Mouse (Mus musculus) forebrain, embryonic 16.5 days (tissue): ENCODE measurements around the gene Epor. TPM values are rescaled to one million over a fixed set of nuclear protein-coding genes. Genes with fewer than 3 reads are reported as not detected.

Source experiments
- ATAC-seq: fragments of 200-750 bp; cut with Nextera tagmentation; 2 replicates; pipeline ENCODE4 v1.8.0; 2017; ENCODE audit warnings: mild to moderate bottlenecking, moderate library complexity
- H3K27ac ChIP-seq: fragments of 300-500 bp; sonication (generic); 2 replicates; pipeline ENCODE4 v1.5.1; 2014; ENCODE audit warnings: low read length, control low read depth
- H3K27me3 ChIP-seq: fragments of 300-500 bp; sonication (generic); replicated peaks from 2 replicates; pipeline ENCODE4 v1.6.1; 2014; ENCODE audit warnings: low read length; ENCODE audit not compliant: control insufficient read depth, insufficient read depth
- H3K36me3 ChIP-seq: fragments of 300-500 bp; sonication (generic); 2 replicates; pipeline ENCODE4 v1.6.1; 2014; ENCODE audit not compliant: control insufficient read depth, insufficient read depth
- H3K4me1 ChIP-seq: fragments of 300-500 bp; sonication (generic); replicated peaks from 2 replicates; pipeline ENCODE4 v1.6.1; 2014; ENCODE audit warnings: low read length; ENCODE audit not compliant: control insufficient read depth, insufficient read depth
- H3K4me2 ChIP-seq: fragments of 300-500 bp; sonication (generic); 2 replicates; pipeline ENCODE4 v1.6.1; 2014; ENCODE audit warnings: mild to moderate bottlenecking, low read length, control low read depth
- H3K4me3 ChIP-seq: fragments of 300-500 bp; sonication (generic); replicated peaks from 2 replicates; pipeline ENCODE4 v1.5.1; 2014; ENCODE audit warnings: mild to moderate bottlenecking, low read length, control low read depth
- H3K9ac ChIP-seq: fragments of 300-500 bp; sonication (generic); replicated peaks from 2 replicates; pipeline ENCODE4 v1.6.1; 2014; ENCODE audit warnings: low read depth, low read length, control low read depth
- H3K9me3 ChIP-seq: fragments of 300-500 bp; sonication (generic); 2 replicates; pipeline ENCODE4 v1.6.1; 2016; ENCODE audit warnings: low read length; ENCODE audit not compliant: control insufficient read depth
- WGBS: fragments of 180-500 bp; shearing (Covaris S2); extraction: QIAGEN DNeasy Blood & Tissue Kit; methylation state at CpG from one replicate; pipeline ENCODE4 v1.1.7; 2014; 5-methylcytosine and 5-hydroxymethylcytosine counted together
- polyA plus RNA-seq: library from polyadenylated mRNA; unstranded; fragments of >200 nt; fragmentation: Nextera tagmentation; extraction: Ambion mirVana; gene quantifications from 2 replicates; pipeline ENCODE4 v1.2.1, GENCODE M21; 2015

The Epor gene
- polyA plus RNA-seq, 1 experiment from 2014 or later, result 1.6 TPM

- no peak overlapping the region for H3K9ac ChIP-seq
- H3K4me3 ChIP-seq, result no peak overlapping the region
- H3K27me3 ChIP-seq, result peaks cover 33% of the 10 kb centered on the region
- ATAC-seq, result no peak
- no peaks in the 10 kb centered on the region for H3K36me3 ChIP-seq
- H3K4me1 ChIP-seq, result peaks cover 21% of the 10 kb centered on the region
- no peak overlapping the region for H3K27ac ChIP-seq
- WGBS, result 80% methylated on average over 4 of the region's 4 CpGs
- H3K9me3 ChIP-seq, result no peaks in the 10 kb centered on the region
- no peak overlapping the region for H3K4me2 ChIP-seq
Measured at GRCm38 (mm10) chr9:21992227-21992626, 28.9 kb upstream of the Epor start.

GRCm38 (mm10) chr9:21989230-21990110, 26.2 kb upstream of the Epor start, which contains the start of gene Rgl3:
Gene Rgl3, minus strand, starts transcription at chr9:21989446.
- under 1% methylated on average over 42 of the region's 42 CpGs for WGBS
- no peaks in the 10 kb centered on the region for H3K9me3 ChIP-seq
- H3K36me3 ChIP-seq, result no peaks in the 10 kb centered on the region
- H3K9ac ChIP-seq, result peak within 1 kb of the TSS; percentile 44
- H3K4me2 ChIP-seq, result peak within 1 kb of the TSS; percentile 55
- ATAC-seq, result peak; percentile 26; the same call in 1 of the 2 replicates
- peaks cover 21% of the 10 kb centered on the region for H3K4me1 ChIP-seq
- peak within 1 kb of the TSS; percentile 36 for H3K4me3 ChIP-seq
- H3K27ac ChIP-seq, result no peak within 1 kb of the TSS
- H3K27me3 ChIP-seq, result peaks cover 42% of the 10 kb centered on the region

DNA sequence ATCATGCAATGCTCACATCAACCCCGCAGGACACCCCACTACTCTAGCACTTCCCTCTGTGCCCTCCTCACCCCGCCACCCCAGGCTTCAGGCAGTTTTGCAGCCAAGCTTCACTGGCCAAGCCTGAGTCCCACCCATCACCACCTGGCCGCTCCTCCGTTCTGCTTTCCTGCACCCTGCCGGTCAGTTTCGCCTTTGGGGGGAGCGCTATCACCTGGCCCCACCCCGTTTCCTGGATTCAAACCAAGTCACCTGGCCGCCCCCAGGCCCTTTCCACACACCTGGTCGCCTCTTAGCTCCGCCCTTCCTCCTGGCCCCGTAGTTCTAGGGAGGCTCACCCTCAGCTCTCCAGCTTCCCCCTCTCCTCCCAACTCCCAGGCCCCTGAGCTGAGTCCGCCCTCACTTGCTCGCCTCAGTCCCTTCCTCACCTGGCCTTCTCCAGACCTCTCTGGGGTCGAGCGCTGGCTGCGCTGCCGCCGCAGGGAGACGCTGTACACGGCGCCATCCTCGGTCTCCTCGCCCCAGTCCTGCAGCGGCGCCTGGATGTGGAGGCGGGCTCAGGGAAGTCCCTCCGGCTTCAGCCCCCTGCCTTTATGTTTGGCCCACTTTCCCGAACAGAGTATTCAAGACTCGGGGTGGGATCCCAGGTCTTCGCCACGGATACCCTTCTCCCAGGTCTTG, 25.3 kb upstream of the Epor start:
- Histone ChIP-seq H3K4me2 (peak overlapping the region; percentile 55), H3K4me3 (peak overlapping the region; percentile 36), H3K36me3 (no peaks in the 10 kb centered on the region), H3K4me1 (peaks cover 21% of the 10 kb centered on the region), H3K9me3 (no peaks in the 10 kb centered on the region), H3K27me3 (peaks cover 42% of the 10 kb centered on the region), H3K27ac (no peak overlapping the region), H3K9ac (peak overlapping the region; percentile 44)
- ATAC-seq, result peak; percentile 34; the same call in 1 of the 2 replicates
- WGBS, result under 1% methylated on average over 32 of the region's 32 CpGs

DNA sequence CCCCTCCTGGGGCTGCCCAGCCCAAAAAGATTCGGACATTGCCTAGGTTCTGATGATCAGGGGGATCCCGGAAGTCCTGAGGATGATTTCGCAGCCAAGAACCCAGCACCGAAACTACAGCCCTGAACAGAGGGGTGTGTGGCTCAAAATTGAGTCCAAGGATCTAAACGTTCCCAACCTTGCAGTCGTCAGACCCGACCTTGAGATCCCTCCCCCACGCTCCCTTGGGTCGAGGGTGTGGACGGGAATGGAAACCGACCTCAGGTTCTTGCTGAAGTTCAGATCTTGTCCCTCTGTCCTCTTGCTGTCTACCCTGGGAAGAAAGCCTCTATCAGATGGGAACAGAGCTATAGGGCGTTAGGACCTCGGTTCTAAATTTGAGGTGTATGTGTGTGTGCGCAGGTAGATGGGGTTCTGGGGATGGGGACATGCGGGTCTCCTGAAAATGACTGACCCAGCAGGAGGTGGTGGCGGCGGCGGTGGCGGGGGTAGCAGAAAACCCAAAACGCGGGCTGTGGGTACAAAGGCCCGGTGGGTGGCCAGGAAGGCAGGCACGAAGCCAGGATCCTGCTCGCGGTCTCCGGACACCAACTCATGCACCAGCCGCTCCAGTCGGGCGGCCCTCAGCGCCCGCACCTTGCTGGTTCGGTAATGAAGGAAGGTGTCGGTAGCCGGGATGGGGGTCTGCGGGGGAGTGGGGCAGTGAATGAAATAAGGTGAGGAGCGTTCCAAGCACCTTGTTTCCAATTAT, 24.5 kb upstream of the Epor start:
- no peaks in the 10 kb centered on the region for H3K36me3 ChIP-seq
- H3K27ac ChIP-seq, result no peak overlapping the region
- H3K4me2 ChIP-seq, result peak overlapping the region; percentile 55
- peaks cover 42% of the 10 kb centered on the region for H3K27me3 ChIP-seq
- WGBS, result 9% methylated on average over 36 of the region's 36 CpGs
- H3K9ac ChIP-seq, result no peak overlapping the region
- no peak overlapping the region for H3K4me3 ChIP-seq
- no peak for ATAC-seq
- no peaks in the 10 kb centered on the region for H3K9me3 ChIP-seq
- H3K4me1 ChIP-seq, result peaks cover 21% of the 10 kb centered on the region

DNA sequence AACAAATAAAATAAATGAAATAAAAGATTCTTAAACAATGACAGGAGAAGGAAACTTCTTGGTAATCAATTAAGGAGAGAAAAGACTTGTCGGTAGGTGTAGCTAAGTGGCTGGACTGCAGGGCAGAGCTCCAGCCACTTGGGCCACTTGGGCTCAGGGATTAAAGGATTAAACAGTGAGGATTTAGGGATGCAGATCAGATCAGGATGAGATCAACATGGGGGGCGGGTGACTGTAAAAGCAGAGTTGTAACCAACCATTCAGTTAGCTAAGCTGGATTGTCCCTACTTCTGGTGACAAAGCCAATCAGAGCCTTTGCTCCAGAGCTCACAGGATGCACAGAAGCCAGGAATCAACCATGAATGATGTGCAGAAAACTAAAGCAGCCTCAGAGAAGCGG, 20.6 kb upstream of the Epor start:
- ATAC-seq, result no peak
- Histone ChIP-seq H3K36me3 (no peaks in the 10 kb centered on the region), H3K4me2 (no peak overlapping the region), H3K4me1 (peaks cover 11% of the 10 kb centered on the region), H3K9me3 (no peaks in the 10 kb centered on the region), H3K27ac (no peak overlapping the region), H3K27me3 (peaks cover 22% of the 10 kb centered on the region), H3K9ac (no peak overlapping the region), H3K4me3 (no peak overlapping the region)
- 6% methylated on average over 3 of the region's 3 CpGs for WGBS

- no peak overlapping the region for H3K4me2 ChIP-seq
- 93% methylated on average over 4 of the region's 4 CpGs for WGBS
- no peaks in the 10 kb centered on the region for H3K9me3 ChIP-seq
- no peaks in the 10 kb centered on the region for H3K27me3 ChIP-seq
- no peaks in the 10 kb centered on the region for H3K36me3 ChIP-seq
- no peak overlapping the region for H3K4me3 ChIP-seq
- no peak overlapping the region for H3K27ac ChIP-seq
- no peak overlapping the region for H3K9ac ChIP-seq
- H3K4me1 ChIP-seq, result peaks cover 7% of the 10 kb centered on the region; the same call in 1 of the 2 replicates
- ATAC-seq, result no peak
Measured at GRCm38 (mm10) chr9:21978398-21979128, 15.3 kb upstream of the Epor start.

DNA sequence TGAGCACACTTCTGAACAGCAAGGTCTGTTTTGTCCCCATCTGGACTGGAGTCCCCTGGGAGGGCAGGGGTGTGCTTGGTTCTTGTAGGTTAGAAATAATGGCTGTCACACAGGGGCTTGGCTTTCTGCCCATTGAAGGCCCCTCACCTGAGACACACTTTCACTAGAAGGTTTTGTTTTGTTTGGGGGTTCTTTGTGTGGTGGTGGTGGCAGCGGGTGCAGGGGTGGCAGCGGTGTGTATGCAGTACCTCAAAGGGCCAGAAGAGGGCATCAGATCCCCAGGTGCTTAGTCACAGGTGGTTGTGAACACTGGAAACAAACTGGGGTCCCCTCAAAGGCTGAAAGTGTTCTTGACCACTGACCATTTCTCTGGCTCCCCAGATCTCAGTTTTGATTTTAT, 14.7 kb upstream of the Epor start:
- WGBS, result 26% methylated on average over 2 of the region's 2 CpGs
- H3K4me1 ChIP-seq, result peaks cover 7% of the 10 kb centered on the region; the same call in 1 of the 2 replicates
- no peak overlapping the region for H3K4me2 ChIP-seq
- H3K4me3 ChIP-seq, result no peak overlapping the region
- no peak overlapping the region for H3K9ac ChIP-seq
- H3K27ac ChIP-seq, result no peak overlapping the region
- no peak for ATAC-seq
- no peaks in the 10 kb centered on the region for H3K27me3 ChIP-seq
- H3K9me3 ChIP-seq, result no peaks in the 10 kb centered on the region
- no peaks in the 10 kb centered on the region for H3K36me3 ChIP-seq

DNA sequence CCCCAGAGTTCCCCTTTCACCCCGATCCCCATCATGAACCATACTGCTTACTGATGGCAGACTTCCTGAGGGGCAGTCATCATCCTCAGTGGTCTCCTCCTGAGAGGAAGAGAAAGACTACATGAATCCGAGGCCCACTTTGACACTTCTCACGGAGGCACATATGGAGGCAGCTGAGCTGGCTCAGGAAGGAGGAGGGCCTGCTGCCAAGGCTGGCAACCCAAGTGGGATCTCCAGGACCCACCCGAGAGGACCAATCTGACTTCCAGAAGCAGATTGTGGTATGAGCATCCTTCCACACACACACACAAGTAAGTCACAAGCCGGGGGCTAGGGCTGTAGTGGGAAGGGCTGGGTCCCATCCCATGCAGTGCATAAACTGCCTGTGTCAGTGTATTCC, 14.0 kb upstream of the Epor start:
- ATAC-seq, result 0 out of 2 replicates have a peak, but pooled peaks have one; percentile 26
- no peaks in the 10 kb centered on the region for H3K9me3 ChIP-seq
- H3K4me2 ChIP-seq, result no peak overlapping the region
- 57% methylated on average over 5 of the region's 5 CpGs for WGBS
- H3K4me1 ChIP-seq, result peaks cover 7% of the 10 kb centered on the region; the same call in 1 of the 2 replicates
- no peak overlapping the region for H3K9ac ChIP-seq
- H3K4me3 ChIP-seq, result no peak overlapping the region
- H3K27ac ChIP-seq, result no peak overlapping the region
- no peaks in the 10 kb centered on the region for H3K36me3 ChIP-seq
- H3K27me3 ChIP-seq, result no peaks in the 10 kb centered on the region
